Mouse (Mus musculus) CH12.LX (cell line): ENCODE data around the gene Krt84. TPM values are rescaled to one million over a fixed set of nuclear protein-coding genes. Genes with fewer than 3 reads are reported as not detected.
A peak's percentile ranks its signal among the peaks of the same experiment; 100 is the strongest.

Experiments used
- DNase-seq: peaks from one replicate; pipeline ENCODE4 v3.0.0-alpha.2; 2013; ENCODE audit errors: extremely low read depth
- H3K27ac ChIP-seq: 2 replicates; pipeline ENCODE4 v1.5.1; 2012; ENCODE audit warnings: low read depth, mild to moderate bottlenecking, control low read depth, moderate library complexity; ENCODE audit not compliant: insufficient read depth
- H3K27me3 ChIP-seq: replicated peaks from 2 replicates; pipeline ENCODE3; 2012; ENCODE audit warnings: inconsistent platforms
- H3K36me3 ChIP-seq, 2 experiments: replicated peaks in 1 of 2; 2 replicates each; pipeline versions ENCODE3 to v1.6.1; 2012; ENCODE audit warnings: inconsistent platforms in 1 of 2, low read length in 1 of 2, mild to moderate bottlenecking in 1 of 2, mixed read lengths in 1 of 2, moderate library complexity in 1 of 2; ENCODE audit not compliant: control insufficient read depth in 1 of 2, insufficient read depth in 1 of 2
- H3K4me1 ChIP-seq, 2 experiments: 2 replicates each; pipeline ENCODE4 v1.6.1; 2012; ENCODE audit warnings: inconsistent platforms in 1 of 2, moderate library complexity in 1 of 2; ENCODE audit not compliant: insufficient read depth in 2 of 2, control insufficient read depth in 1 of 2
- H3K4me2 ChIP-seq: 2 replicates; pipeline ENCODE4 v1.6.1; 2012; ENCODE audit warnings: low read depth, mild to moderate bottlenecking, control low read depth; ENCODE audit not compliant: poor library complexity, insufficient read depth, severe bottlenecking
- H3K4me3 ChIP-seq, 3 experiments: fragments of 150-350 bp in 1 of 3; sonication (generic) in 1 of 3; replicated peaks in 1 of 3; 2 replicates each; pipeline versions ENCODE3 to v1.5.1; 2011 to 2012; ENCODE audit warnings: low read depth in 2 of 3, low read length in 2 of 3, mild to moderate bottlenecking in 2 of 3, moderate library complexity in 2 of 3, control low read depth in 1 of 3, improper control_type of control experiment in 1 of 3, inconsistent platforms in 1 of 3, mixed read lengths in 1 of 3; ENCODE audit not compliant: poor library complexity in 1 of 3
- H3K79me2 ChIP-seq: replicated peaks from 2 replicates; pipeline ENCODE4 v1.6.1; 2012; ENCODE audit warnings: mild to moderate bottlenecking, moderate library complexity; ENCODE audit not compliant: control insufficient read depth, poor library complexity, insufficient read depth, severe bottlenecking; ENCODE audit errors: extremely low read depth
- H3K9ac ChIP-seq: 2 replicates; pipeline ENCODE4 v1.6.1; 2012; ENCODE audit warnings: low read depth, mild to moderate bottlenecking, control low read depth, moderate library complexity; ENCODE audit not compliant: insufficient read depth
- H3K9me3 ChIP-seq: replicated peaks from 2 replicates; pipeline ENCODE3; 2012; ENCODE audit warnings: low read length, inconsistent platforms, mixed read lengths
- CHD1 ChIP-seq: IDR thresholded peaks from 2 replicates; pipeline ENCODE4 v1.6.1; 2012; ENCODE audit warnings: low read depth, low read length, improper control_type of control experiment, inconsistent platforms
- CTCF ChIP-seq, 2 experiments: IDR thresholded peaks in 1 of 2; conservative IDR thresholded peaks in 1 of 2; 2 replicates each; pipeline ENCODE4 v1.5.1; 2011 to 2012; ENCODE audit warnings: low read depth in 2 of 2, low read length in 2 of 2, improper control_type of control experiment in 1 of 2, inconsistent platforms in 1 of 2, mild to moderate bottlenecking in 1 of 2, moderate library complexity in 1 of 2
- E2F4 ChIP-seq: IDR thresholded peaks from 2 replicates; pipeline ENCODE4 v1.6.1; 2011; ENCODE audit warnings: low read depth, low read length, improper control_type of control experiment; ENCODE audit not compliant: insufficient replicate concordance
- ELF1 ChIP-seq: IDR thresholded peaks from 2 replicates; pipeline ENCODE4 v1.6.1; 2014; ENCODE audit warnings: low read depth, mild to moderate bottlenecking, inconsistent platforms, low read length, improper control_type of control experiment
- ETS1 ChIP-seq: conservative IDR thresholded peaks from 2 replicates; pipeline ENCODE4 v1.6.1; 2012; ENCODE audit warnings: low read depth, mild to moderate bottlenecking, inconsistent platforms, low read length, improper control_type of control experiment, moderate library complexity
- GABPA ChIP-seq: IDR thresholded peaks from 2 replicates; pipeline ENCODE4 v1.6.1; 2012; ENCODE audit warnings: low read depth, low read length, improper control_type of control experiment, inconsistent platforms; ENCODE audit not compliant: insufficient replicate concordance
- HCFC1 ChIP-seq: IDR thresholded peaks from 2 replicates; pipeline ENCODE4 v1.6.1; 2012; ENCODE audit warnings: low read depth, mild to moderate bottlenecking, inconsistent platforms, low read length, improper control_type of control experiment
- MAFK ChIP-seq: IDR thresholded peaks from 2 replicates; pipeline ENCODE4 v1.6.1; 2011; ENCODE audit warnings: low read length, improper control_type of control experiment; ENCODE audit not compliant: insufficient replicate concordance
- MAX ChIP-seq: IDR thresholded peaks from 2 replicates; pipeline ENCODE4 v1.6.1; 2011; ENCODE audit warnings: low read length, improper control_type of control experiment
- MAZ ChIP-seq: IDR thresholded peaks from 2 replicates; pipeline ENCODE4 v1.6.1; 2012; ENCODE audit warnings: low read depth, mild to moderate bottlenecking, inconsistent platforms, low read length, improper control_type of control experiment, moderate library complexity
- NELFE ChIP-seq: IDR thresholded peaks from 2 replicates; pipeline ENCODE4 v1.6.1; 2011; ENCODE audit warnings: low read depth, low read length, improper control_type of control experiment
- NRF1 ChIP-seq: IDR thresholded peaks from 2 replicates; pipeline ENCODE4 v1.6.1; 2014; ENCODE audit warnings: low read depth, mild to moderate bottlenecking, inconsistent platforms, low read length, improper control_type of control experiment, moderate library complexity
- RAD21 ChIP-seq: IDR thresholded peaks from 2 replicates; pipeline ENCODE4 v1.6.1; 2011; ENCODE audit warnings: low read depth, mild to moderate bottlenecking, low read length, improper control_type of control experiment, moderate library complexity
- RCOR1 ChIP-seq: conservative IDR thresholded peaks from 2 replicates; pipeline ENCODE4 v1.6.1; 2012; ENCODE audit warnings: low read depth, mild to moderate bottlenecking, inconsistent platforms, low read length, improper control_type of control experiment
- SIN3A ChIP-seq: IDR thresholded peaks from 2 replicates; pipeline ENCODE4 v1.6.1; 2012; ENCODE audit warnings: low read length, improper control_type of control experiment, inconsistent platforms
- SMC3 ChIP-seq: IDR thresholded peaks from 2 replicates; pipeline ENCODE4 v1.6.1; 2011; ENCODE audit warnings: low read depth, low read length, improper control_type of control experiment
- TBP ChIP-seq: conservative IDR thresholded peaks from 2 replicates; pipeline ENCODE4 v1.6.1; 2011; ENCODE audit warnings: low read depth, low read length, improper control_type of control experiment
- TCF12 ChIP-seq: IDR thresholded peaks from 2 replicates; pipeline ENCODE4 v1.6.1; 2014; ENCODE audit warnings: low read depth, mild to moderate bottlenecking, inconsistent platforms, low read length, improper control_type of control experiment
- UBTF ChIP-seq: IDR thresholded peaks from 2 replicates; pipeline ENCODE4 v1.6.1; 2012; ENCODE audit warnings: low read depth, mild to moderate bottlenecking, inconsistent platforms, low read length, improper control_type of control experiment, moderate library complexity
- USF1 ChIP-seq: IDR thresholded peaks from 2 replicates; pipeline ENCODE4 v1.6.1; 2014; ENCODE audit warnings: low read depth, mild to moderate bottlenecking, inconsistent platforms, low read length, improper control_type of control experiment
- ZC3H11A ChIP-seq: IDR thresholded peaks from 2 replicates; pipeline ENCODE4 v1.6.1; 2012; ENCODE audit warnings: low read depth, mild to moderate bottlenecking, inconsistent platforms, low read length, improper control_type of control experiment
- ZMIZ1 ChIP-seq: IDR thresholded peaks from 2 replicates; pipeline ENCODE4 v1.6.1; 2012; ENCODE audit warnings: low read depth, mild to moderate bottlenecking, inconsistent platforms, low read length, improper control_type of control experiment
- ZNF384 ChIP-seq: IDR thresholded peaks from 2 replicates; pipeline ENCODE4 v1.6.1; 2012; ENCODE audit warnings: low read depth, low read length, improper control_type of control experiment, inconsistent platforms
- dilution Hi-C: fragments of 300-500 bp; cut with MboI; formaldehyde crosslinking; loops from 2 replicates; pipeline ENCODE4 v1.14.3; 2020; ENCODE audit warnings: low sequenced_read_pairs; ENCODE audit not compliant: extremely low pct_unique_long_range_greater_than_20kb, extremely low pct_ligation_motif_present
- in situ Hi-C: fragments of 300-500 bp; cut with MboI; formaldehyde crosslinking; loops from 3 replicates; pipeline ENCODE4 v1.14.3; 2019; ENCODE audit warnings: low sequenced_read_pairs, low pct_ligation_motif_present, low pct_unique_long_range_greater_than_20kb, mixed read lengths
- polyA plus RNA-seq: library from polyadenylated mRNA; unstranded; fragments of >175 nt; gene quantifications from 2 replicates; pipeline ENCODE4 v1.2.1, GENCODE M21; 2012; ENCODE audit warnings: low read depth; ENCODE audit not compliant: insufficient read length
- total RNA-seq, 2 experiments: library from RNA; depleted of rRNA; stranded (reverse); fragments of 300-350 nt in 1 of 2; fragments of >200 nt in 1 of 2; gene quantifications; 2 replicates each; pipeline ENCODE4 v1.2.3; 2012 to 2014

Gene Krt84
- total and polyA plus RNA-seq, 3 experiments = not detected

GRCm38 (mm10) chr15:101497181-101497580 lies 35.4 kb downstream of the Krt84 start:
- in situ Hi-C loops = loop anchor here (5.0 kb wide), 1 partner anchor 155 kb away; no protein-coding TSS in a partner anchor
- H3K27me3 ChIP-seq = peaks cover 92% of the 10 kb centered on the region

GRCm38 (mm10) chr15:101495266-101495665 lies 37.4 kb downstream of the Krt84 start:
- Histone ChIP-seq H3K27me3 (peaks cover 90% of the 10 kb centered on the region), H3K4me2 (no peak overlapping the region), H3K9me3 (no peaks in the 10 kb centered on the region), H3K27ac (no peak overlapping the region), H3K36me3 (no peaks in the 10 kb centered on the region), H3K4me1 (no peaks in the 10 kb centered on the region), H3K9ac (no peak overlapping the region), H3K79me2 (no peaks in the 10 kb centered on the region), H3K4me3 (no peak overlapping the region)
- in situ Hi-C loops (loop anchor here (5.0 kb wide), 1 partner anchor 153 kb away; no protein-coding TSS in a partner anchor), dilution Hi-C loops (no loop called here)
- no peak for TF ChIP-seq TCF12
- TF ChIP-seq ELF1 = no peak
- TF ChIP-seq ZC3H11A = no peak
- TF ChIP-seq ZMIZ1 = no peak
- TF ChIP-seq SMC3 = no peak
- no peak for TF ChIP-seq RCOR1
- no peak for TF ChIP-seq NELFE
- no peak for TF ChIP-seq ZNF384
- no peak for TF ChIP-seq TBP
- no peak for TF ChIP-seq E2F4
- no peak for TF ChIP-seq MAFK
- no peak for TF ChIP-seq MAX
- TF ChIP-seq CTCF (conservative IDR thresholded peaks at IDR 0.05 in 1 of 2, IDR thresholded peaks at IDR 0.05 in 1 of 2; ENCODE audit: low read depth in 2 of 2, low read length in 2 of 2) = no peak
- no peak for TF ChIP-seq GABPA
- no peak for TF ChIP-seq NRF1
- no peak for TF ChIP-seq ETS1
- no peak for TF ChIP-seq UBTF
- no peak for TF ChIP-seq MAZ
- DNase-seq = no peak

More at GRCm38 (mm10) chr15:101497181-101497580, 35.4 kb downstream of the Krt84 start:
- Histone ChIP-seq H3K9ac (no peak overlapping the region), H3K4me2 (no peak overlapping the region), H3K4me3 (no peak overlapping the region), H3K79me2 (no peaks in the 10 kb centered on the region), H3K9me3 (no peaks in the 10 kb centered on the region), H3K27ac (no peak overlapping the region), H3K4me1 (no peaks in the 10 kb centered on the region), H3K36me3 (no peaks in the 10 kb centered on the region)
- dilution Hi-C loops = no loop called here
- TF ChIP-seq SIN3A = no peak
- TF ChIP-seq CTCF (conservative IDR thresholded peaks at IDR 0.05 in 1 of 2, IDR thresholded peaks at IDR 0.05 in 1 of 2; ENCODE audit: low read depth in 2 of 2, low read length in 2 of 2) = peak in 1 of 2 experiments; percentile 65; a peak in 2 of 4 replicates
- TF ChIP-seq USF1 = no peak
- TF ChIP-seq E2F4 = no peak
- no peak for TF ChIP-seq ZC3H11A
- no peak for TF ChIP-seq CHD1
- TF ChIP-seq SMC3 = peak; percentile 66
- TF ChIP-seq RAD21 = peak; percentile 35
- no peak for TF ChIP-seq HCFC1
- no peak for TF ChIP-seq MAFK
- no peak for TF ChIP-seq ZNF384
- peak; percentile 20 for DNase-seq
